Mouse (Mus musculus) ovary, adult 18-20 months (tissue): ENCODE data around the gene Ccdc149.

ENCODE experiments used
- DNase-seq: peaks from one replicate; pipeline ENCODE4 v3.0.0; 2022; ENCODE audit warnings: low spot score, mixed read lengths

Ccdc149 gene

DNA sequence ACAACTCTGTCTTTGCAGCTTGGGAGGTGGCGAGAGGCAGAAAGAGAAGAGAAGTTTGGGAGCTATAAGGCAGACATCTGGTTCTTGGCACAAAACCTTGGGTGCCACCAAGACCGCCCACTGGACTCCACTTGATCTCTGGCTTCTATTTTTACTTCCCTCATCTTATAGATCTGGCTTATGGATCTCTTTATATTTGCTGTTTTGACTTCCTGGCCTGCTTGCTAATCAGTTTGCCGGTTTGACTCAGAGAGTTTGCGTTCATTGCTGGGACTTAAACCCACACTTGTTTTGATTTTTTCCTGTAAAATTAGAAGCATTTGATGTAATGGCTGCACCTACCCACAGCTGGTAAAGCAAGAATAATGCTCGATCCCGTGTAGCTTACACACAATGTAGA lies 100.4 kb downstream of the Ccdc149 start:
- DNase-seq = no peak

DNA sequence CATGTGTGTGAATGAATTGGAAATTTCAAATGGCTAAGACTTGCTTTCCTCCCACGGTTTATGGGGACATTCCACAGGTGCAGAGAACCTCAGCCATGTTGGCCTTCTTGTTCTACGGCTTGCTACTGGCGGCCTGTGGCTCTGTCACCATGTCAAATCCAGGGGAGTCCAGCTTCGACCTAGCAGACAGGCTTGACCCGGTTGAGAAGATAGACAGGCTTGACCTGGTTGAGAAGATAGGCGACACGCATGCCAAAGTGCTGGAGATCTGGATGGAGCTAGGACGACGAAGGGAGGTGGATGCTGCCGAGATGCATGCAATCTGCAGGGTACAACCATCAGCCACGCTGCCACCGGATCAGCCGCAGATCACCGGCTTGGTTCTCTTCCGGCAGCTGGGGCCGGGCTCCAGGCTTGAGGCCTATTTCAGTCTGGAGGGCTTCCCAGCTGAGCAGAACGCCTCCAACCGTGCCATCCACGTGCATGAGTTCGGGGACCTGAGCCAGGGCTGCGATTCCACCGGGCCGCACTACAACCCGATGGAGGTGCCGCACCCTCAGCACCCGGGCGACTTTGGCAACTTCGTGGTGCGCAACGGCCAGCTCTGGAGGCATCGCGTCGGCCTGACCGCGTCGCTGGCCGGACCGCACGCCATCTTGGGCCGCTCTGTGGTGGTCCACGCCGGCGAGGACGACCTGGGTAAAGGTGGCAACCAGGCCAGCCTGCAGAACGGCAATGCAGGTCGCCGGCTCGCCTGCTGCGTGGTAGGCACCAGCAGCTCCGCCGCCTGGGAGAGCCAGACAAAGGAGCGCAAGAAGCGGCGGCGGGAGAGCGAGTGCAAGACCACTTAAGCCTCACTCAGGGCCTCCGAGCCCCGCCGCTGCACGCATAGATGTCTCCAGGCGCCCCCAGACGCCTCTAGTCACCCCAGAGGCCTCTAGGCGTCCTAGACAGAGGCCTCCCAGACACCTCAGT lies 103.2 kb downstream of the Ccdc149 start:
- DNase-seq = no peak

DNA sequence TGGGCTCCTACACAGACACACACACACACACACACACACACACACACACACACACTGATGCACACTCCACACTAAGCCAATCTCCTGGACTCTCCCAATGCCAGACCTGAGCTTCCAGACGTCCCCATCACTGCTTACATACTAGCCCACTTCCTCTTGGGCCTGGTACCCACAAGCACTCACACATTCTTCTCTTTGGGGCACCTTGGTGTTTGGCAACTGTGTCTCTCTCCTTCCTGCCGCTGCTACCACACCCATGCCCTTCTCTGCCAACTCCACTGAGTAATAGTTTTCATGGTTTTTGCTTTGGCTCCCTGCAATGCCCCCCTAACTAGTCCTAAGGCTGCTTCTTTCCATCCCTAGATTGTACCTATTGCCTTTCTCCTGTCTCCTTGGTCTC lies 104.7 kb downstream of the Ccdc149 start:
- DNase-seq = no peak

DNA sequence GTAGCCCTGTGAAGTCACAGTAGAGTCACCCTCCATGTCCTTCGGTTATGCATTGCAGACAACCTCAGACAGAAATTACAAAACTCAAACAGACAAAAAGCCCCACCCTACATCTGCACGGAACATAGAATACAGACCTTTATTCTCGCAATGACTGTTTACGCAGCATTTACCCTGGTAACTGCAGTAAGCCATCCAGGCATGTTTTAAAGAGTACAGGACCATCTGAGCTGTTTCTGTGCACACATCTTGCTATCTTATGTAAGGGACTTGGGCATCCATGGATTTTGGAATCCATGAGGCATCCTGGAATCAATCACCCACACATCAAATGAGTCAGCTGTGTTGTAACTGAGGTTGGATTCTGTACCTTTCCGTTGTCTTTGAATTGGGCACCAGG lies 105.4 kb downstream of the Ccdc149 start:
- no peak for DNase-seq

DNA sequence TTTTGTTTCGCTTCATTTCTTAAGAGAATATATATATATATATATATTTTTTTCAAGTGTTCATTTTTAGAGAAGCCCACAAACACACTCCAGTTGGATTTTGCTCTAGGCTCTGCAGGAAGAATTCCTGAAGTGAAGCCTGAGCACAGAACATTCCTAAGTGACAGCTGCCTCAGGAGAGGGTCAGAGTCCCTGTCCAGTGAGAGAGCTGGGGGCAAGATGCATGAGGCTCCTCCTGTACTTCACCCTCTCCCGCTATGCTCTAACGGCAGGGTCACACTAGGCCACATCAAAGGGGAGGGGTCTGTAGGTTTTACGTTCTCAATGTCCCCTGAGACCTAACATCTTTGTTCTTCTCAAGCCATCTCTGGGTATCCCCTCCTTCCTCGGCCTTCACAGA lies 106.8 kb downstream of the Ccdc149 start:
- DNase-seq = no peak

DNA sequence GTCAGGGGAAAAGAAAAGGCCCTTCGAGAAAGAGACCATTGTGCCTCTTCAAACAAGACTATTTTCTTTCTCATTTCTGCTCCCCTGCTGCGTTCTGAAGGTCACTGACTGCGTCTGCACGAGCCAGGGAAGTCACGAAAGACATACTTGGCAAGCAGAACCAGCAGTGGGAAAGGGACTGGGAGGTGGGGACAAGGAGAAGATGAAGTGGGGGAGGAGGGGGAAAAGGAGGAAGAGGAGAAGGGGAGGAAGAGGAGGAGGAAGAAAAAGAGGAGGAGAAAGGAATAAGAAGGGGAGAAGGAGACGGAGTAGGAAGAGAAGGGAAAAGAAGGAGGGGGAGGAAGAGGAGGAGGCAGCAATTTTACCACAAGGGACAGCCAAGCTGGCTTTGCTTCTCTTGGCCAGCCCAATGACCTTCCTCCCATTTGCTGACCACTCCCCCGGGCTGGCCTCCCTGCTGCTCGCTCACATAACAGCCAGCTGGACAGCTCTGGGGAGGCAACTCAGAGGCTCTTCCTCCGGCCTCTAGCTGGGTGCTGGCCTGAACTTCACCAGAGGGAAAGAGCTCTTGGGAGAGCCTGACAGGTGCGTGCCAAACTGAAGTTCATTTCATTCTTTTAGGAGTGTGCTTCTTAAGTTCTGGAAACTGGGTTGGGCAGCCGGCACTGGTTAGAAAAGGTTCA lies 107.7 kb downstream of the Ccdc149 start, which contains the start of gene Sod3:
Gene Sod3, plus strand, starts transcription at position 324 of the 683 bp plus-strand sequence.
- DNase-seq = peak; percentile 86

DNA sequence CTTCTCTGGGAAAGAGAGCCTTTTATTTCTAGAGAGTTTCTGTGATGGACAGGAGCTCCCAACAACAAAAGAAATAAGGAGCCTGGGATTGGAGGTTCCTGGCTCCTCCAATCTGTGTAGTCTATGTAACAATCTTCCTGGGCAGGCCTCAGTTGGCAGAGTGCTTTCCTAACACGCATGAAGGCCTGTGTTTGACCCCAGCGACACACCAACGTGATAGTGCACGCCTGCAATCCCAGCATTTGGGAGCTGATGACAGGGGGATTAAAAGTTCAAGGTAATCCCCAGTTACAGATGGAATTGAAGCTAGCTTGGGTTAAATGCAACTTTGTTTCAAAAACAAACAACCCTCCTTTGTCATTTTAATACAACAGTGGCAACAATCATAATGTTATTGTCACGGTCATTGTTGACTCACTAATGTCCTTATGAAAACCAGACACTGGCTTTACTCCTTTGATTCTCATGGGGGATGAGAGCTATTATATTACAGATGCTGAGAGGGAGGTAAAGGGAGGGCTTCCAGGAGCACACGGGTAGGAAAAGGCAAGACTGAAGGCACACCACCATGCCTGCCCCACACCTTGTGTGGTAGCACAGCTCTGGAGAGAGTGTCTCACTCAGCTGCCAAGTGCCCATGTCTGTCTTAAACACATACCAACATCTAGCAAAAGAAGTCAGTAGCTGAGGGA lies 108.4 kb downstream of the Ccdc149 start:
- DNase-seq = no peak

DNA sequence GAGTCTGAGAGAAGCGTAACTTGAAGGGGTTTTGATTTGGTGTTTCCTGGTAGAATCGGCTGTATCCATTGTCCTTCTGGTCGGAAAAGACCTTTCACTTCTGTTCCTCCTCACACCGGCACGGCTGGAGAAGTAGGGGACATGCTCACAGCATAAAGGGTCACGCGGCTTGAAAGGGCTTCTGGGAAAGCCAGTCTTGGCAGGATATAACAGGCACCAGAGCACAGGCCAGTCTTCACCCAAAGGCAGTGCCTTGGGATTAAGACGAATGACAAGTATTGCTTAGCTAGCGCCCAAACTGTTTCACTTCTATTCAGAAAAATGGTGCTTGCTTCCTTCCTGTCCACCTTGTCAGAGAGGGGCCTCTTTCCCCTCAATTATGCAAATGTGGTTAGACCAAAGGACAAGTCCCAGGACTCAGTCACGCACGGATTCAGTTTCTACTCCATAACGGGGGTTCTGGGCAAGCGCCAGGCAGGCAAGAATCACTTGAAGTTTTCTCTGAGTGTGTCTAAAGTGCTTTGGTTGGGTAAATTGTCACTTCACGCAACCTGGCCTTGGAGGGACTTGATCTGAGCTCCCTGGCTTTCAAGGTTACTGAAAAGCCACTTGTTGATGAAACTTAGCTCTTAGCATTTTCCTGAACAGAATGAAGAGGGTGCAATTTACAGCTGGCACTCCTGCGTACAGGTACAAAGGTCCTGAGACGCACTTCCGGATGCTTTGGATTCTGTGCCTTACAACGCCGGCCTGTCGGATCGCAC lies 110.9 kb downstream of the Ccdc149 start:
- DNase-seq = no peak

DNA sequence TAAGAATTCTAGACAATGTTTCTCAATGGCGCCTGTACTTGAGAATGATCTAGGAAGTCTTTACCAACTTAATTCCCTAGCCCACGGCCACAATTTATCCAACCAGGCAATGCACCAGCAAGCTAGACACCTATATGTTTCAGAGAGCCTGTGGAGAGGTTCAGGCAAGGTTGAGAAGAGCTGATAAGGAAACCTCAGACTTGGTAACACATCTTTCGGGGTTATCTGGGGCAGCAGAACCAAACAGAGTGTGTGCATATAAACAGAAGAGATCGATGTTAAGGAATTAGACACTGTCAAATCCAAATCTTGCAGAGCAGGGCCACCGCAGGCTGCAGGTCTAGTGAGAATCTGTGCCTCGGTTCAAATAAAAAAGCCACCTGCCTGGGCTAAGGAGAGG lies 113.2 kb downstream of the Ccdc149 start:
- no peak for DNase-seq

DNA sequence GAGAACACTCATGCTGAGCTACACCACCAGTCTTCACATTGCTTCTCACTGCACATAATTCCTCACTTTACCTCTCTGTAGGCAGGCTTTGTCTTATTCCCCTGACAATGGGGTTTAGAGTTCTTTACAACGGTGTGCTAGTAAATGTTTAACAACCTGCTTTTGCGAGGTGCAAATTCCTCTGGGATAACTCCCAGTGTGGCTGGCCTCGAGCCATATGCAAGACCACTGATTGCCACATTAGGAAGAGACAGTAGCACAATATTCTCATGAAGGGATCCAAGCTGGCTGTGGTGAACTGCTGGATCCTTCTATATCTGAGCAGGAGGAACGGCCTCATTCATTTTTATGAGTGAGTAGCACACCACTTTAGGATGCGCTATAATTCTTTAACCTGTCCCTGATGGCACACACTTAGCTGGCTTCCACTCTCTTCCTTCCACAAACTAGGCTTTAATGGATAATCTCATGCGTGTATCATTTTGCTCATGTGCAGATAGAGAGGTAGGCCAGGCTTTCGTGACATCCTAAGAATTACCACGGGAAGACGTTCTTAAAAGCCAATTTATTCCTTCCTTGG lies 114.1 kb downstream of the Ccdc149 start:
- DNase-seq = no peak

DNA sequence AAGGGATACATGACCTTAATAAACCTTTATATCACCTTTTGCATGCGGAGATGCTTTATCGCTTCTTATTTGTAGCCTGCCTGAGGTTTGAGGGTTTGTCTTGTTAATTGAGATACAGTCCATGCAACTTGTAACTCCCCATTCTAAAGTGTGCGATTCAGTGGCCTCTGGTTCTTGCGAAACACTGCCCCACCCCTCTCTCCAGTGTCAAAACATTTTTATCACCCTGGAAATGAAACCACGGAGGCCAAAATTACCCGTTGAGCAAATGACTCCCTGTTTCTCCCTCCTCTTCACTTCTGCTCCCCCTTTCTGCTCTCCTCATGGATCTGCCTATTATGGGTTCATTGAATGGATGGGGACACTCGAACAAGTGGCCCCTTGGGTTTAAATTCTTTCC lies 115.7 kb downstream of the Ccdc149 start:
- DNase-seq = peak; percentile 6

DNA sequence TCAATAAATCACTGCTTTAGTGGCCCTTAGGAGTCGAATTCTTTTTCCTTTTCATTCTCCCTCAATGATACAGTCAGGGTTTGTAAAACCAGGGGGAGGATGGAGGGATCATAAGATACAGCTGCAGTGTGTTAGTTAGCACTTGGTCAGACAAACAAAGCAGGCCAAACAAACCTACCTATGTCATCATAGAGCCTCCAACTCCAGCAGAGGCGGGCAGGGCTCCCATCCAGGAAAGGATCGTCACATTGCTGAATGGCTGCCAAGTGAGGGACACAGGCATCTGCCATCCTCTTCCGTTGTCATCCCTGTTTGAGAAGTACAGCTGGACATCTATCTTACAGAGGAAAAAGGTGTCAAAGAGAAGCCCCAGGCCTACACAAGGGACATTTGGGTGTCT lies 116.9 kb downstream of the Ccdc149 start:
- no peak for DNase-seq

DNA sequence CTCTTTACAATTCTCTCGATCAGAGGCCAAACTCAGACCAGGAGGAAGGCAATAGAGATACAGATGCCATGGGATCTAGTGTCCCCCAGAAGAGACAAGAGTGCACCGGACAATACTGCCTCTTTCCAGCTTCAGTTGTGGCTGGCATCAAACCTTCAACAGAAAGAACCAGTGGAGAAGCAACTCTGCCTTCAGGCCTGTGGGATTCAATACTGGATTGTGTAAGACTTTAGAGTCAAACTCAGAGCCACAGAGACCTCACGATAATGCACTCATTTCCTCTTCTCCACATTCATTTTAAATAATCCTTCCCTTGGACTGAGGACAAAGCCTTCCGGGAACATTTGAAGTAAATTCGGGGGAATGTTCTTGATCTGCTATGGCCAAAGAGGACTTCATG lies 118.6 kb downstream of the Ccdc149 start:
- DNase-seq = no peak

DNA sequence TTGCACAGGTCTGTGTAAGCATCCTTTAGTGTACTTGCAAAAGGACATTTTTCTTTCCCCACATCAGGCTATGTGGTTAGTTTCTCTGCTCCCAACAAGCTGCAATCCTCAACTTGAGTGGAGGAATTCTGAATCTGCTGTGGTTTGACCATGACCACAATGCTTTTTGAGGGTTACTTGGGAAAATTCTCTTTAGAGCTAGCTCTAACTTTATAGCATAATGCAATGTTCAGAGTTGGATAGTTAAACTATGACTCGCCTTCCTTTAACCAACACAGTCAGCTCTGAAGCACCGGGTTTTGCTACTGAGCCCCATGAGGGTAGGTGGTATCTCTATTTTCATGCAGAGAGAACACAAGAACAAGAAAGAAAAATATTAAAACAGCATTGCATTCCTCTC lies 119.8 kb downstream of the Ccdc149 start:
- DNase-seq = no peak

DNA sequence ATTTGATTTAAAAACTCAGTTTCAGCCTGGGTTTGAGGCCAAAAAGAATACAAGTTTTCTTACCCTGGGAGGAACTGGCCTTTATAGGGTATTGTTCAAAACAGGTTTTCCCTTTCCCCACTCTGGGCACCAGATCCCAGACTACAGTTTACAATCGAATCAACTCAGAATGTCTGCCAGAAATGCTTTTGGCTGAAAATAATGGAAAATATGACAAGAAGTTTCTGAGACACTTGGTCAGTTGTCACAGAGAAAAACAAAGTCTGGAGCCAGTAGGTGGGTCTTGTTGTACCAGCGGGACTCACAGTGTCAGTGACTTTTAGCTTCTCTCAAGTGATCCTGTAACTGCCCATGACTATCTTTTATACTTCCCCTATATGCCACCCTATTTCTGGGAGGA lies 120.9 kb downstream of the Ccdc149 start:
- no peak for DNase-seq

DNA sequence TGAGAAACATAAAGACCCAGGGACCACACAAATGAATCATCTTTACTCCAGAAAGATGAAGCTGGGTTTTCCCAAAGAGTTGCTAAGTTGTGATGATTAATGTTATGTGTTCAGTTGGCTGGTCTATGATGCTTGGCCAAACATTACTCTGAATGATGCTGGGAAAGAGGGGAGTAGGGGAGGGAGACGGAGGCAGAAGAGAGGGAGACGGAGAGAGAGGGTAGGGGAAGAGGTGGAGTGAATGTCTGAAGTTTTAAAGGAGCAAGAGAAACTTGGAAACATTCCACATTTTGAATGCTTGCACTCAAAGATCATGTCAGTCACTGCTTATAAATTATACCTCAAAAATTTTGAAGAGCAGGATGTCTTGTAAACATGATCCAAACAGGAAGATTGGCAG lies 124.4 kb downstream of the Ccdc149 start:
- DNase-seq = no peak

DNA sequence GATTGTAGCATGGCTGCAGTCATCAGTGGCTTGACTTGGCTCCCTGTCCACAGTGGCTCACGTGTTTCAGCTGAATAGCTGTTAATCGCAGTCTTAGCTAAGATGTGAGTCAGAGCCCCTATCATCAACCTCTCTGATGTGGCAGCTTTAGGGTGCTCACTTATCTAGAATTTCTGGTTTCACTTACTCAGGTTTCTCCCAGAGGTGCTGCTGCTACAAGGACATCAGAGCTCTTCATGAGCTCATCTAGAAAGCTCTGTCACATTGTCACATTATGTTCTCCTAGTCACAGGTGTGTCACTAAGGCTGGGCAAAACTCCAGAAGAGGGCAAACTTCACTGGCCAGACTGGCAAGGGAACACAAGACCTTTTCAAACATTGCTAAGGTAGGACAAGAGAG lies 132.2 kb downstream of the Ccdc149 start:
- DNase-seq = no peak

DNA sequence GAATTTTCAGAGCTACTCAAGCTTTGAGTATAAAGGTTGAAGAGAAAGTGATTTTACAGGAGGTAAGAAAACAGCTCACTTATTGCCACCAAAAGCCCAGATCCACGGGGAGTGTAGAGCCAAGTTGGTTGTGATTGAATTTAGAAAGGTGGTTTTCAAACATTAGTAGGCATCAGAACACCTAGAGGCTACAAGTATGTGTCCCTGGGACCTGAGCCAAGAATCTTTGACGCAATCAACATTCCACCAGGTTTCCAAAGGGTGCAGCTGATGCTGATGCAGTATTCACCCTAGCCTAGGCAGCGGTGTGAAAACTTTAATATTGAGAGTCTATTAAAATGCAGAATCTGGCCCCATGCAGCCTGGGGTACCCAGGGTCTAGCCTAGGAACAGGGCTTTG lies 135.7 kb downstream of the Ccdc149 start:
- DNase-seq = no peak

DNA sequence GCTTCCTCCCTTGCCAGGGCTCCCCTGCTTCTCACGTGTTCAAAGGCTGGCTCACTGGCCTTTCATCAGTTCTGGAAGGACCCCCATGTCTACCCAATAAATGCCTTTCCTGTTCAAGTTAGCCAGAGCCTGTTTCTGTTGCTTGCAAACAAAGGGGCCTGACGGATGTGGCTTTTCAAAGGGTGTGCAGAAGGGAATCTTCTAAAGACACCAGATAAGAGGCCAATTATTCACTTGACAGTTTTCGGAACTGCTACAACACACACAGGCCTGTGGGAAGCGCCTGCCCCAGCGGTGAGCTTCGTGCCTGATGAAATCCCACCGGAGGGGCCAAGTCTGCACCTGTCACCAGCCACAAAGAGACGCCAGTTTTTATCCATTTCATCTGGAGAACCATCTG lies 139.2 kb downstream of the Ccdc149 start:
- no peak for DNase-seq
